Mouse (Mus musculus) inflammation-experienced regulatory T-cells (primary cell): ENCODE data around the gene Tardbp. TPM values are rescaled to one million over a fixed set of nuclear protein-coding genes. Genes with fewer than 3 reads are reported as not detected.

Source experiments
- polyA plus RNA-seq, 2 experiments: library from polyadenylated mRNA; unstranded; fragments of 100-300 nt; shearing (Covaris generic); gene quantifications; one replicate each; pipeline ENCODE4 v1.2.1; 2017

Gene Tardbp
- 100 to 1,000 TPM; 184 to 187 TPM for polyA plus RNA-seq

GRCm38 (mm10) chr4:148626623-148627185 lies at the start of gene Tardbp:
Tardbp (minus strand) TSS chr4:148627019.

DNA sequence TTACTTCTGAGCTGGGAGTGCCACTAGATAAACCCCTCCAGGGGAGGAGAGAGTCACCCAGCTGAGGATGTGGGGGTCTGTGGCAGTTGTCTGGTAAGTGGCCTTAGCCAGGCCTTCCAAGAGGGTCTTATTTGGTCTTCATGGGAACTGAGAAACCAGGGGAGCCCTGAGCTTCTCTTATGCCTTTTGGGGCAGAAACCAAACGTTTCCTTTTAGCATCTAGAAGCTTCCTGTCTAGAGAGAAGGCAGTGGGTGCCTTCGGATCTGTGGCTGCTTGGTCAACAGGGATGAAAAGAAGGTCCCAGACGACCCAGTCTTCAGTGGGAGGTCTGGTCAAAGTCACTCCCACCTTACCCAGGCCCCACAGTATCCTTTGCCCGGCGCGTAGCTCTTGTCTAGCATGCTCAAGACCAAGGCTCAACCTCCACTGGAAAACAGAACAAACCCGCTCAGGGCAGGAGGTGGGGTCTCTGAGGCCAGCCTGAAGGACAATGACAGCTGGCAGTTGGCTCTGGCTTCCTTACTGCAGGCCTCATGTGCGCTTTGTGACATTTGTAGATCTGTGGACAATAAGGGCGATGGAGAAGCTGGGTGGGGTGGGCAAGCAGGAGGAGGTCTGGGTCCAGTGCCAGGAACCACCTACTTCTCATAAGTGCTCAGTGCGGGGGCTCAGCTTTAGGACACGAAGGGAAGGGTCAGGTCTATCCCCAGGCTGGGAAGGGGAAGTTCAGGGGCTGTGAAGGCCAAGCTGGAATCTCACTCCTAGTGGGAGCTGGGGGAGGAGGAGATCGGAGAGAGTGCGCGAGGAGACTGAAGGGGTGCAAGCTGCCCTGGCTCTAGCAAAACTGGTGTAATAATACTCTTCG lies 16.7 kb upstream of the Tardbp start, which contains the start of gene Gm572:
Gm572 (plus strand) TSS at position 27 of the 866 bp plus-strand sequence.

GRCm38 (mm10) chr4:148602357-148603120 lies 24.3 kb downstream of the Tardbp start, which contains the start of gene Masp2:
Masp2 (plus strand) TSS chr4:148602554.

DNA sequence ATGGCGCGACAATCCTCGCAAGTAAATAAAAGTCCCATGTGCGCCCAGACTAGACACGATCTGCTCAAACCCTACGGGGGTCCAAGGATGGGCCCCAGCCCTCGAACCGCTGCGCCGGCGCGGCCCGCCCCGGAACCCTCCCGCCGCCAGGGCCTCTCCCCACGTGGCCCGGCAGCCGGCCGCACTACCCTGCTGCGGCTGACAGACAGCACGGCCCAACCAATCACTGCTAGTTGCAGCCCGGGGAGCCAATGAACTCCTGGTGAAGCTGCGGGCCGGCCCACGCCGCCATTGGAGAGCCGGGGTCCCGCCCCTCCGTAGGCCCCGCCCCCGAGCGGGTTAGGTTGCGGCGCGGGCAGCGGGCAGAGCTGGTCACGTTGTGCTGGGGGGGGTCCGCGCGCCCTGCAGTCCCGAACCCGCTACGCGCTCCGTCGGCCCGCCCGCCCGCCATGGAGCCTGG lies 35.6 kb downstream of the Tardbp start, which contains the start of gene Srm:
Srm (plus strand) TSS at position 333 of the 460 bp plus-strand sequence.

Other genes with a start within 250 kb of the Tardbp start
- 10 to 100 TPM; 18.9 to 19.5 TPM for gene Ubiad1, start 182.2 kb downstream of the Tardbp start, polyA plus RNA-seq
- gene Mtor, start 178.4 kb downstream of the Tardbp start, polyA plus RNA-seq: 10 to 100 TPM; 15.6 to 20.5 TPM
- under 1 TPM; 0.36 to 0.69 TPM for gene Angptl7, start 126.6 kb downstream of the Tardbp start, polyA plus RNA-seq
- 100 to 1,000 TPM; 109 to 134 TPM for gene Exosc10, start 68.6 kb downstream of the Tardbp start, polyA plus RNA-seq
- gene Srm, start 35.5 kb downstream of the Tardbp start, polyA plus RNA-seq: 10 to 100 TPM; 71.9 to 86.5 TPM
- under 1 TPM; 0.18 to 0.49 TPM for gene Masp2, start 24.5 kb downstream of the Tardbp start, polyA plus RNA-seq
- gene Gm572, start 16.3 kb upstream of the Tardbp start, polyA plus RNA-seq: under 1 TPM; 0.14 to 0.48 TPM
- gene Casz1, start 177.4 kb upstream of the Tardbp start, polyA plus RNA-seq: 1 to 10 TPM; 2.9 to 3.0 TPM